Mouse (Mus musculus) frontal cortex, adult (tissue): Measurements from ENCODE around the gene Fth1.

Experiments used
- ATAC-seq: cut with Nextera tagmentation; 2 replicates; pipeline ENCODE4 v1.9.2; 2017; ENCODE audit warnings: mild to moderate bottlenecking, moderate library complexity, mixed read lengths; ENCODE audit not compliant: low TSS enrichment

The Fth1 gene

GRCm38 (mm10) chr19:10022414-10023303, 42.3 kb downstream of the Fth1 start:
- ATAC-seq = peak; percentile 71

GRCm38 (mm10) chr19:10023304-10023758, 42.9 kb downstream of the Fth1 start:
- ATAC-seq = no peak

- no peak for ATAC-seq
These were observed 44.9 kb downstream of the Fth1 start for GRCm38 (mm10) chr19:10025169-10025875.

- no peak for ATAC-seq
These were observed 49.3 kb downstream of the Fth1 start for GRCm38 (mm10) chr19:10029746-10030145.

- ATAC-seq = peak; percentile 91
These were observed 53.0 kb downstream of the Fth1 start for GRCm38 (mm10) chr19:10033211-10033973.

- no peak for ATAC-seq
These were observed 54.0 kb downstream of the Fth1 start for GRCm38 (mm10) chr19:10034356-10034755.
